Mouse (Mus musculus) lung, adult 2 months (tissue): ENCODE results near the gene Ncor1.

Experiments used
- CTCF ChIP-seq: fragments of 200-500 bp; IDR thresholded peaks from 2 replicates; pipeline ENCODE4 v1.5.1; 2011; ENCODE audit warnings: mild to moderate bottlenecking, low read length, control low read depth; ENCODE audit not compliant: insufficient read depth
- POLR2A ChIP-seq: fragments of 200-500 bp; IDR thresholded peaks from 2 replicates; pipeline ENCODE4 v1.6.1; 2011; ENCODE audit warnings: low read depth, mild to moderate bottlenecking, control low read depth, low read length, borderline replicate concordance; ENCODE audit errors: extremely low read depth

GRCm38 (mm10) chr11:62396405-62396804 lies 61.9 kb downstream of the Ncor1 start:
- TF ChIP-seq POLR2A (no peak), CTCF (no peak)
